Mouse (Mus musculus) forebrain, embryonic 13.5 days (tissue): ENCODE results near the gene Zfp367. TPM values are rescaled to one million over a fixed set of nuclear protein-coding genes. Genes with fewer than 3 reads are reported as not detected.

Experiments
- ATAC-seq: fragments of 200-750 bp; cut with Nextera tagmentation; 2 replicates; pipeline ENCODE4 v1.8.0; 2017
- H3K27ac ChIP-seq: fragments of 300-500 bp; sonication (generic); 2 replicates; pipeline ENCODE4 v1.5.1; 2015; ENCODE audit warnings: inconsistent platforms, mild to moderate bottlenecking, moderate library complexity
- H3K27me3 ChIP-seq: fragments of 300-500 bp; sonication (generic); 2 replicates; pipeline ENCODE4 v1.6.1; 2015; ENCODE audit warnings: mild to moderate bottlenecking, inconsistent platforms
- H3K36me3 ChIP-seq: fragments of 300-500 bp; sonication (generic); 2 replicates; pipeline ENCODE4 v1.6.1; 2015; ENCODE audit warnings: mild to moderate bottlenecking, inconsistent platforms; ENCODE audit not compliant: poor library complexity, severe bottlenecking
- H3K4me1 ChIP-seq: fragments of 300-500 bp; sonication (generic); 2 replicates; pipeline ENCODE4 v1.6.1; 2015; ENCODE audit warnings: inconsistent platforms
- H3K4me2 ChIP-seq: fragments of 300-500 bp; sonication (generic); 2 replicates; pipeline ENCODE4 v1.6.1; 2015; ENCODE audit warnings: inconsistent platforms, mild to moderate bottlenecking, moderate library complexity
- H3K4me3 ChIP-seq: fragments of 300-500 bp; sonication (generic); 2 replicates; pipeline ENCODE4 v1.5.1; 2015; ENCODE audit warnings: mild to moderate bottlenecking, inconsistent platforms
- H3K9ac ChIP-seq: fragments of 300-500 bp; sonication (generic); 2 replicates; pipeline ENCODE4 v1.6.1; 2015; ENCODE audit warnings: mild to moderate bottlenecking, inconsistent platforms
- H3K9me3 ChIP-seq: fragments of 300-500 bp; sonication (generic); replicated peaks from 2 replicates; pipeline ENCODE4 v1.6.1; 2016; ENCODE audit warnings: inconsistent platforms
- WGBS: fragments of 180-500 bp; shearing (Covaris S2); methylation state at CpG from one replicate; pipeline ENCODE4 v1.1.7; 2015; 5-methylcytosine and 5-hydroxymethylcytosine counted together
- polyA plus RNA-seq: library from polyadenylated mRNA; unstranded; fragments of >200 nt; fragmentation: Nextera tagmentation; extraction: Ambion mirVana; gene quantifications from 2 replicates; pipeline ENCODE4 v1.2.1, GENCODE M21; 2015

Gene Zfp367
- polyA plus RNA-seq, 1 experiment from 2014 or later = 18.9 TPM

- H3K27ac ChIP-seq = no peak overlapping the region
- peaks cover 5% of the 10 kb centered on the region for H3K36me3 ChIP-seq
- H3K4me2 ChIP-seq = no peak overlapping the region
- H3K27me3 ChIP-seq = no peaks in the 10 kb centered on the region
- no peaks in the 10 kb centered on the region for H3K9me3 ChIP-seq
- H3K4me3 ChIP-seq = no peak overlapping the region
- WGBS = 60% methylated on average over 13 of the region's 13 CpGs
- H3K4me1 ChIP-seq = peaks cover 11% of the 10 kb centered on the region
- 0 out of 2 replicates have a peak, but pooled peaks have one; percentile 24 for ATAC-seq
- no peak overlapping the region for H3K9ac ChIP-seq
Measured at GRCm38 (mm10) chr13:64178746-64179652, 26.0 kb upstream of the Zfp367 start.

GRCm38 (mm10) chr13:64178000-64178399 lies 25.0 kb upstream of the Zfp367 start:
- no peaks in the 10 kb centered on the region for H3K27me3 ChIP-seq
- H3K4me1 ChIP-seq = peaks cover 11% of the 10 kb centered on the region
- H3K9ac ChIP-seq = no peak overlapping the region
- H3K4me3 ChIP-seq = no peak overlapping the region
- H3K4me2 ChIP-seq = no peak overlapping the region
- peaks cover 7% of the 10 kb centered on the region for H3K36me3 ChIP-seq
- ATAC-seq = no peak
- no peaks in the 10 kb centered on the region for H3K9me3 ChIP-seq
- WGBS = 77% methylated on average over 7 of the region's 7 CpGs
- H3K27ac ChIP-seq = no peak overlapping the region

GRCm38 (mm10) chr13:64169746-64170145 lies 16.7 kb upstream of the Zfp367 start:
- H3K4me1 ChIP-seq = no peaks in the 10 kb centered on the region
- peaks cover 47% of the 10 kb centered on the region for H3K9me3 ChIP-seq
- H3K4me2 ChIP-seq = no peak overlapping the region
- 98% methylated on average over 25 of the region's 25 CpGs for WGBS
- H3K27ac ChIP-seq = no peak overlapping the region
- H3K36me3 ChIP-seq = peaks cover 58% of the 10 kb centered on the region
- no peak overlapping the region for H3K4me3 ChIP-seq
- no peaks in the 10 kb centered on the region for H3K27me3 ChIP-seq
- H3K9ac ChIP-seq = no peak overlapping the region
- no peak for ATAC-seq

- H3K4me3 ChIP-seq = peak overlapping the region; percentile 63
- WGBS = 27% methylated on average over 13 of the region's 13 CpGs
- H3K27ac ChIP-seq = no peak overlapping the region
- peaks cover 16% of the 10 kb centered on the region; the same call in 1 of the 2 replicates for H3K27me3 ChIP-seq
- H3K9ac ChIP-seq = peak overlapping the region; percentile 34; the same call in 1 of the 2 replicates
- H3K4me2 ChIP-seq = peak overlapping the region; percentile 95
- ATAC-seq = no peak
- peaks cover 5% of the 10 kb centered on the region for H3K9me3 ChIP-seq
- H3K4me1 ChIP-seq = peaks cover 12% of the 10 kb centered on the region
- H3K36me3 ChIP-seq = peaks cover 9% of the 10 kb centered on the region; the same call in 1 of the 2 replicates
Measured at GRCm38 (mm10) chr13:64163147-64163715, 10.2 kb upstream of the Zfp367 start.

- Histone ChIP-seq H3K4me3 (peak overlapping the region; percentile 63), H3K36me3 (peaks cover 9% of the 10 kb centered on the region; the same call in 1 of the 2 replicates), H3K9me3 (0 out of 2 replicates have a peak, but pooled peaks cover 4% of the 10 kb centered on the region), H3K27ac (no peak overlapping the region), H3K9ac (peak overlapping the region; percentile 83), H3K27me3 (peaks cover 16% of the 10 kb centered on the region; the same call in 1 of the 2 replicates), H3K4me1 (peaks cover 12% of the 10 kb centered on the region), H3K4me2 (peak overlapping the region; percentile 95)
- no peak for ATAC-seq
- WGBS = under 1% methylated on average over 14 of the region's 14 CpGs
Measured at GRCm38 (mm10) chr13:64162626-64163025, 9.6 kb upstream of the Zfp367 start.

- ATAC-seq = peak; percentile 75; the same call in 1 of the 2 replicates
- Histone ChIP-seq H3K4me2 (peak overlapping the region; percentile 95), H3K27me3 (peaks cover 16% of the 10 kb centered on the region; the same call in 1 of the 2 replicates), H3K9ac (peak overlapping the region; percentile 83), H3K9me3 (no peaks in the 10 kb centered on the region), H3K4me1 (peaks cover 12% of the 10 kb centered on the region), H3K4me3 (peak overlapping the region; percentile 63), H3K27ac (peak overlapping the region; percentile 74), H3K36me3 (peaks cover 9% of the 10 kb centered on the region; the same call in 1 of the 2 replicates)
- WGBS = under 1% methylated on average over 67 of the region's 71 CpGs
Measured at GRCm38 (mm10) chr13:64161916-64162611, 9.1 kb upstream of the Zfp367 start.

GRCm38 (mm10) chr13:64161548-64161915 lies 8.5 kb upstream of the Zfp367 start, which contains the start of gene Habp4:
Gene Habp4, plus strand, starts transcription at chr13:64161824.
- H3K4me3 ChIP-seq = peak within 1 kb of the TSS; percentile 63
- peak within 1 kb of the TSS; percentile 83 for H3K9ac ChIP-seq
- H3K27me3 ChIP-seq = peaks cover 19% of the 10 kb centered on the region; the same call in 1 of the 2 replicates
- WGBS = under 1% methylated on average over 31 of the region's 31 CpGs
- no peaks in the 10 kb centered on the region for H3K9me3 ChIP-seq
- H3K27ac ChIP-seq = peak within 1 kb of the TSS; percentile 74
- ATAC-seq = peak; percentile 99
- H3K4me1 ChIP-seq = peaks cover 12% of the 10 kb centered on the region
- peak within 1 kb of the TSS; percentile 95 for H3K4me2 ChIP-seq
- H3K36me3 ChIP-seq = peaks cover 6% of the 10 kb centered on the region; the same call in 1 of the 2 replicates

- H3K4me3 ChIP-seq = no peak overlapping the region
- no peak overlapping the region for H3K9ac ChIP-seq
- no peak overlapping the region for H3K27ac ChIP-seq
- no peak overlapping the region for H3K4me2 ChIP-seq
- no peaks in the 10 kb centered on the region for H3K9me3 ChIP-seq
- no peaks in the 10 kb centered on the region for H3K36me3 ChIP-seq
- peaks cover 5% of the 10 kb centered on the region; the same call in 1 of the 2 replicates for H3K4me1 ChIP-seq
- ATAC-seq = no peak
- H3K27me3 ChIP-seq = peaks cover 11% of the 10 kb centered on the region; the same call in 1 of the 2 replicates
Measured at GRCm38 (mm10) chr13:64156966-64157365, 4.0 kb upstream of the Zfp367 start.

- no peak for ATAC-seq
- no peak overlapping the region for H3K9ac ChIP-seq
- H3K27me3 ChIP-seq = peaks cover 8% of the 10 kb centered on the region; the same call in 1 of the 2 replicates
- 10% methylated on average over 1 of the region's 1 CpGs for WGBS
- H3K27ac ChIP-seq = no peak overlapping the region
- no peak overlapping the region for H3K4me3 ChIP-seq
- peaks cover 22% of the 10 kb centered on the region for H3K4me1 ChIP-seq
- no peak overlapping the region for H3K4me2 ChIP-seq
- H3K9me3 ChIP-seq = no peaks in the 10 kb centered on the region
- no peaks in the 10 kb centered on the region for H3K36me3 ChIP-seq
Measured at GRCm38 (mm10) chr13:64155171-64155571, 2.2 kb upstream of the Zfp367 start.

GRCm38 (mm10) chr13:64154651-64155050 lies 1.6 kb upstream of the Zfp367 start:
- WGBS = 75% methylated on average over 2 of the region's 2 CpGs
- ATAC-seq = no peak

GRCm38 (mm10) chr13:64153751-64154267 lies 807 bp upstream of the Zfp367 start:
- WGBS = under 1% methylated on average over 17 of the region's 18 CpGs
- Histone ChIP-seq H3K4me3 (peak overlapping the region; percentile 88), H3K27ac (no peak overlapping the region), H3K4me2 (peak overlapping the region; percentile 87), H3K9me3 (no peaks in the 10 kb centered on the region), H3K27me3 (peaks cover 3% of the 10 kb centered on the region; the same call in 1 of the 2 replicates), H3K36me3 (no peaks in the 10 kb centered on the region), H3K4me1 (peaks cover 29% of the 10 kb centered on the region), H3K9ac (peak overlapping the region; percentile 19; the same call in 1 of the 2 replicates)
- ATAC-seq = peak; percentile 34

More at GRCm38 (mm10) chr13:64154651-64155050, 1.6 kb upstream of the Zfp367 start:
- H3K27me3 ChIP-seq = peaks cover 3% of the 10 kb centered on the region; the same call in 1 of the 2 replicates
- H3K27ac ChIP-seq = no peak overlapping the region
- H3K4me3 ChIP-seq = no peak overlapping the region
- H3K4me2 ChIP-seq = no peak overlapping the region
- H3K9ac ChIP-seq = no peak overlapping the region
- H3K36me3 ChIP-seq = no peaks in the 10 kb centered on the region
- H3K4me1 ChIP-seq = peaks cover 27% of the 10 kb centered on the region
- H3K9me3 ChIP-seq = no peaks in the 10 kb centered on the region
